Mouse (Mus musculus) megakaryocyte, embryonic 14.5 days (primary cell): ENCODE results near the gene 1810010D01Rik. TPM values are rescaled to one million over a fixed set of nuclear protein-coding genes. Genes with fewer than 3 reads are reported as not detected.

Experiments used
- H3K27me3 ChIP-seq: replicated peaks from 2 replicates; pipeline ENCODE3; 2012; ENCODE audit warnings: inconsistent platforms
- H3K36me3 ChIP-seq: replicated peaks from 2 replicates; pipeline ENCODE3; 2012; ENCODE audit warnings: low read length, inconsistent platforms, mixed read lengths
- H3K4me1 ChIP-seq: 2 replicates; pipeline ENCODE4 v1.6.1; 2012; ENCODE audit warnings: inconsistent platforms
- H3K4me3 ChIP-seq: replicated peaks from 2 replicates; pipeline ENCODE3; 2012; ENCODE audit warnings: moderate library complexity, mild to moderate bottlenecking, inconsistent platforms
- H3K9me3 ChIP-seq: 2 replicates; pipeline ENCODE4 v1.6.1; 2012; ENCODE audit warnings: inconsistent platforms
- FLI1 ChIP-seq: IDR thresholded peaks from 2 replicates; pipeline ENCODE4 v1.6.1; 2012; ENCODE audit warnings: low read length, inconsistent platforms, mixed read lengths
- GATA1 ChIP-seq: IDR thresholded peaks from 3 replicates; pipeline ENCODE4 v1.6.1; 2012; ENCODE audit warnings: mixed read lengths, low read length, inconsistent platforms, borderline replicate concordance
- polyA plus RNA-seq: library from polyadenylated mRNA; stranded (reverse); fragments of >175 nt; gene quantifications from 2 replicates; pipeline ENCODE4 v1.2.3, GENCODE M21; 2012; ENCODE audit warnings: low replicate concordance; ENCODE audit not compliant: insufficient read depth

Gene 1810010D01Rik
- polyA plus RNA-seq, 1 experiment: 1.3 TPM

DNA sequence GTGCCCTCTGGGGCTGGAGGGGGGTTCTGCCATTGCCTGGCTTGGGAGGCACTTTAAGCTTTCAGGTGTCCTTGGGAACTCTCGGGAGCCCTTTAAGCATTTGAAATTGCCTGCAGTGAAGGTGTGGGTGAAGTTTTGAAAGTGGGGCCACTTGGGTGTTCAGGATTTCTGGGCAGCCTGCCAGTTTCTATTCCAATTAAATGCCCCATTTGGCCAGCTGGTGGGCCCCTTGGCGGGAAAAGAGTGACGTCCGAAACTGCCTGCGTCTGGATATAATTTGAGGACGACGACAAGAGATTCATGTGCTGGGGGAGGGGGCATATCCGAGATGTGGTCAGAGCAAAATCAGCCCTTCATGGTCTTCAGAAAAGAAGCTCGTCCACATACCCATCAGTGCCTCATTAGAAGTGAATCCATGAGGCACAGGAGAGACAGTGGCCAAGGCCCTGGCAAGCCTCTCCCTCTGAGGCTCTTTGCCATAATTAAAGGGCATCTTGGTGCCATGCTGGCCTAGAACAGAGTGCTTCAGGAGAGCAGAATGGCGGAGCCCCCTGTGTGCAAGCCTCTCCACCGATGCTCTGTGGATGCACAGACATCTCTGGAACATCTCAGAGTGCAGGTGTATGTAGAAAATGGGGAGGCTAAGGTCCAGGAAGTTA, 26.4 kb downstream of the 1810010D01Rik start:
- Histone ChIP-seq H3K36me3 (no peaks in the 10 kb centered on the region), H3K27me3 (peaks cover 94% of the 10 kb centered on the region), H3K9me3 (no peaks in the 10 kb centered on the region), H3K4me1 (no peaks in the 10 kb centered on the region), H3K4me3 (no peak overlapping the region)
- TF ChIP-seq FLI1 (no peak), GATA1 (no peak)

DNA sequence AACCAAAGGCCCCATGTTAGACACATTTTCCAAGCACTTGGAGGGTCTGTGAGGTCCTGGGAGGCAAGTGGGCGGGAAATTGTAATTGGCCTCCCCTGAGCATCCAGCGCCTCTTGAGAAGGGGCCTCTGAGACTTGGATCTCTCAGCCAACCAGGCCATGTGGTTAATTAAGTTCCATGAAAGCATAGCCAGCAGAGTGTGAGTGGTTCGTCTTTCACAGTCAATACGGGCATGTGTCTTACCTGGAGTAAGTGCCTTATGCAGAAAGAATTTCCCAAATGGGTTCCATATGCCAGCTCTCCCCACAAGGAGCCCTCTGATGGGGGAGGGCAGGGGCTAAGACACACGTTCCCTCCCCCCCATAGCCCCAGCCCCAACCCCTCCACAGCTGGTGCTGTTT, 28.2 kb downstream of the 1810010D01Rik start:
- no peaks in the 10 kb centered on the region for H3K4me1 ChIP-seq
- peaks cover 92% of the 10 kb centered on the region for H3K27me3 ChIP-seq
- H3K36me3 ChIP-seq: no peaks in the 10 kb centered on the region
- H3K9me3 ChIP-seq: no peaks in the 10 kb centered on the region
- no peak overlapping the region for H3K4me3 ChIP-seq
- TF ChIP-seq FLI1: no peak
- TF ChIP-seq GATA1: no peak

DNA sequence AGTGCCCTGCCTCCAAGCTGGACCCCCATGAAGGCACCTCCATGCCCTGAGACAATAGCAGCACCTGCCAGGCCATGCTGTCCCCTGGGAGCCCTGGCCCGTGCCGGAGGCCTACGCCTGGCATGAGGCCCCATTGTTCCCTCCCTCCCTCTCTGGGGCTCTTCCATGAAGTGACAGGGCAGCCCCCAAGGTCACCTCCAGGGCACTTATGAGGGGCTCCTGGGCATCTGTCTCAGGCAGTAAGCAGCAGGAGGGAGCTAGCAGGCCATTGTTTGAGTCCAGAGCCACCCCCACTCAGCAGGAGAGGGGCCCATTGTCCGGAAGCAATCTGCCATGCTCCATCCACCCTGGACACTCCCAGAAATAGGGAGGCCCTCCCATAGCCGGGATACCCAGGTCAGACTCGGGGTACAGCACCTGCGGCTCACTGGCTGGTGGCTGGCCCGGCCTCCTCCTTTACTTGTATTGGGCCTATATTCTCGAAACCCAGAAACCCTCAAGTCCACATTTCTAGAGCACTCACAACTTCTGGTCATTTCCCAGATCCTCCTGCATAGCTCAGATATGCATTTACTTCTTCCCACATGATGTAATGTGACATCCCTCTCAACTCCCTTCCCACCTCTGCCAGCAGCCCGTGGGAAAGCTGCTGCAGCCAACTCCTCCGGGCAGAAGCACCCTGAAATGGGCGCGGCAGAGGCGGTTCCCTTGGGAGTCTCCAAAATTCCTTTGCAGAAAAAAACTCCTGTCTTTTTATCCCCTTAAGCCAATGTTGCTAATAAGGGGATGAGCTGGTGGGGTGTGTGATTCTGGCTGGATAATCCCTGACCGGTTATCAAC, 30.9 kb downstream of the 1810010D01Rik start:
- no peaks in the 10 kb centered on the region for H3K9me3 ChIP-seq
- TF ChIP-seq FLI1 (no peak), GATA1 (no peak)
- H3K4me3 ChIP-seq: no peak overlapping the region
- no peaks in the 10 kb centered on the region for H3K36me3 ChIP-seq
- no peaks in the 10 kb centered on the region for H3K4me1 ChIP-seq
- H3K27me3 ChIP-seq: peaks cover 91% of the 10 kb centered on the region

DNA sequence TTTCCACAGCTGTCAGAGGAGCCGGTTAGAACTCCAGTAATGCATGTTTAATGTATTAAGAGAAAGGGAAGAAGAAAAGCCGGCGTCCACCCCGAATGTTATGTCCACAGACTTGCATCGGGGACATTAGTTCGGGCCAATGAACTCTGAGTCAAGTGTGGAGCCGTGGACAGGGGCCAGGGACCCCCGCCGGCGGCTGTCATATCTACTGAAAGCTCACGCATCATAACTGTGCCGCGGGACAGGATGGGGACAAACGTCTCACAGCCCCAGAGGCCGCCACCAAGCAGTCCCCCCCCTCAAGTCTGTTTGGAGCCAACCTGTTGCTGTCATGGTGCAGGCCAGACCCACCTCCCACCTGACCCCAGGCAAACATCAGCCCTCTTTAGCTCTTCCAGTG, 34.4 kb downstream of the 1810010D01Rik start:
- Histone ChIP-seq H3K36me3 (no peaks in the 10 kb centered on the region), H3K9me3 (no peaks in the 10 kb centered on the region), H3K4me1 (no peaks in the 10 kb centered on the region), H3K27me3 (peaks cover 89% of the 10 kb centered on the region), H3K4me3 (no peak overlapping the region)
- TF ChIP-seq GATA1 (no peak), FLI1 (no peak)

DNA sequence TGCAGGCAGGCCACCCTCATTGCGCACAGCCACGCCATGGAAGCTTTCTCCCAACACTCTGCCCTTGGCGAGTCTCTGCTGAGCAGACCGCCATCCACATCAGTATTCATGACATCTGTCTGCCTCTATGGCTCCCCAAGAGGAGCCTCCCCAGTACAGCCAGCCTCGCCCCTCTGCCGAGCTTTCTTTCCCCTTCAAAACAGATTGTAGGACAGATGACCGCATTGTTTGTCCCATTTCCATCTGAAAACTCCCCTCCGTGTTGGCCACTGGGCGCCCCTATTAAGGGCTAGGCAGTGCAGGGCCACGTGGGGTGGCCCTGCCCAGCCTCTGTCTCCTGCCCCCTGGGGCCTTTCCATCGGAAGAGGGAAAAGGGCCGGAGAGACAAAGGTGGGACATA, 34.8 kb downstream of the 1810010D01Rik start:
- H3K9me3 ChIP-seq: no peaks in the 10 kb centered on the region
- TF ChIP-seq FLI1 (no peak), GATA1 (no peak)
- peaks cover 89% of the 10 kb centered on the region for H3K27me3 ChIP-seq
- no peaks in the 10 kb centered on the region for H3K36me3 ChIP-seq
- H3K4me3 ChIP-seq: no peak overlapping the region
- H3K4me1 ChIP-seq: no peaks in the 10 kb centered on the region

DNA sequence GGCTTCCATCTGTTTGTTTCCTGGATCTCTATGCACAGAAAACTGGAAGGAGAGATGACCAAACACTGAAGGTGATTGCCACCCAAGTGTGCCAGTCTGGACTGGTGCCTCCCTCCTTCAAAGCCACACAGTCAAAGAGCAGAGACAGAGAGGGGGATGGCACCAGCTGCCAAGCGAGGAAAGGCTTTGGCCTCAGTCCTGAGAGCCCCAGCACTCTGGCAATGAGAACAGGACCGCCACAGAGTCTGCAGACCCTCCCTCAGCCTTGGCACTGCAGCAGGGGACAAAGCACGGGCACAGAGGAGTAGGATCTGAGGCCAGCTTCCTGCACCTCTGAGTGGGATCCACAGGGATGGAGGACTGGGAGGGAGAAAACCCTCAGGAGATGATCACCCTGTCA, 38.2 kb downstream of the 1810010D01Rik start:
- H3K36me3 ChIP-seq: no peaks in the 10 kb centered on the region
- no peak for TF ChIP-seq GATA1
- TF ChIP-seq FLI1: no peak
- no peak overlapping the region for H3K4me3 ChIP-seq
- peaks cover 91% of the 10 kb centered on the region for H3K27me3 ChIP-seq
- H3K9me3 ChIP-seq: no peaks in the 10 kb centered on the region
- no peaks in the 10 kb centered on the region for H3K4me1 ChIP-seq

DNA sequence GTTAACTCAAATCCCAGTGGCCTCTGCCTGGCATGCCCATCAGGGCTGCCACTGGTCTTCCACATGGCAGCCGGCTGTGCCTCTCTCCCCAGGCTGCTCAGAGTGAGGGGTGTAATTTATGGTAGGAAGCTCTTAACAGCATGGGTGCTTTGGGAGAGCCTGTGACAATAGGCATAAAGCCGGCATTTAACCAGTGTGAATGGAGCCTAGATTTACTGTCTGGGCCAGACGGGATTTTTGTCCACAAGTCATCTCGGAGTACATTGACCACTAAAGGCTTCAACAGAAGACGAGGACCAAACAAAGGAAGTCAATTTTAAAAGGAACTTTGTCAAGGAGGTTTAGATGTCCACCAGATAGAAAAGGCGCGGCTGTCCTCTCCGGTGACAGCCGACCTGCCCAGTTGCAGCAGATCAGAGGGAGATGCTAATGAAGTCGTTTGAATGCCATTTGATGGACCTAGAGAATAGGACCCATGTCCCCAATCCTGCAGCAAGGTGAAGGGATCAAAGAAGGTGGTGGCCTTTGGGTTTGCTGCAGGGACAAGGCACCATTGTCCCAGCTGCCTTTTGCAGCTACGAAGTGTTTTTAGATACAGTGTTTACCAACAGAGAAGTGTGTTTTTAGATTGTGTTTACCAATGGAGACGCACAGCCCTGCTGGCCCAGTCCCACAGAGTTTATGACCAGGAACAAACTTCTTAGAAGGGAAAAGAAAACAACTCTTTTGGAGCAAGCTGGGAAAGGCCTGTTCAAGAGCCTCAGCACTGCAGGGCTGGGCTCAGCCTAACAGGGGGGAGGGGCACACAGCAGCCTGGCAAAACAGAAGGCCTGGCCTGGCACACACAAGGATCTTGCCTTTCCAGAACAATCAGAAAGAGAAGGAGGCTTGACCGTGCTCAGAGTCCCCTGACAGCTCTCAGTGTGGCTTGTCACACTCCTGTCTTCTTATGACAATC, 48.4 kb downstream of the 1810010D01Rik start:
- peaks cover 90% of the 10 kb centered on the region for H3K27me3 ChIP-seq
- peaks cover 3% of the 10 kb centered on the region for H3K9me3 ChIP-seq
- no peak overlapping the region for H3K4me3 ChIP-seq
- H3K4me1 ChIP-seq: peaks cover 6% of the 10 kb centered on the region; the same call in 1 of the 2 replicates
- no peak for TF ChIP-seq FLI1
- TF ChIP-seq GATA1: no peak
- no peaks in the 10 kb centered on the region for H3K36me3 ChIP-seq

Other genes with a start within 250 kb of the 1810010D01Rik start
- gene Tpcn2, start 75.9 kb upstream of the 1810010D01Rik start, polyA plus RNA-seq: 3.9 TPM in 1 of 2 replicates, not detected in the other
- not detected in 2 replicates for gene Mrgprf, start 92.7 kb upstream of the 1810010D01Rik start, polyA plus RNA-seq
- not detected in 2 replicates for gene Mrgprd, start 106.7 kb upstream of the 1810010D01Rik start, polyA plus RNA-seq